Mouse (Mus musculus) thymus, postnatal 4 days (tissue): ENCODE measurements around the gene Slc25a45.

Experiments
- DNase-seq: peaks from one replicate; pipeline ENCODE4 v3.0.0; 2021

Gene Slc25a45

GRCm38 (mm10) chr19:5893282-5894001 is 15.8 kb downstream of the Slc25a45 start:
- peak; percentile 45 for DNase-seq

GRCm38 (mm10) chr19:5894002-5894678 is 16.5 kb downstream of the Slc25a45 start, which contains the start of gene Tigd3:
TSS of gene Tigd3 (minus strand) at chr19:5894149.
- DNase-seq, result peak; percentile 98

- no peak for DNase-seq
Measured at GRCm38 (mm10) chr19:5907275-5907674, 29.7 kb downstream of the Slc25a45 start.

GRCm38 (mm10) chr19:5910221-5910620 is 32.6 kb downstream of the Slc25a45 start:
- DNase-seq, result no peak

GRCm38 (mm10) chr19:5911430-5912102 is 34.0 kb downstream of the Slc25a45 start:
- DNase-seq, result no peak

- peak; percentile 99 for DNase-seq
Measured at GRCm38 (mm10) chr19:5912103-5913006, 34.7 kb downstream of the Slc25a45 start.

GRCm38 (mm10) chr19:5913007-5913719 is 35.6 kb downstream of the Slc25a45 start, which contains the start of gene Dpf2:
TSS of gene Dpf2 (minus strand) at chr19:5913010.
- no peak for DNase-seq

- no peak for DNase-seq
Measured at GRCm38 (mm10) chr19:5921715-5922114, 44.1 kb downstream of the Slc25a45 start.

- no peak for DNase-seq
Measured at GRCm38 (mm10) chr19:5922119-5922942, 44.7 kb downstream of the Slc25a45 start.

GRCm38 (mm10) chr19:5922963-5923362 is 45.4 kb downstream of the Slc25a45 start:
- no peak for DNase-seq

GRCm38 (mm10) chr19:5923990-5924712 is 46.5 kb downstream of the Slc25a45 start:
- peak; percentile 99 for DNase-seq

GRCm38 (mm10) chr19:5924713-5925093 is 47.1 kb downstream of the Slc25a45 start, which contains the start of gene Cdc42ep2:
TSS of gene Cdc42ep2 (minus strand) at chr19:5924816.
- peak; percentile 98 for DNase-seq

GRCm38 (mm10) chr19:5925311-5925855 is 47.8 kb downstream of the Slc25a45 start:
- DNase-seq, result no peak

- no peak for DNase-seq
Measured at GRCm38 (mm10) chr19:5927026-5927425, 49.4 kb downstream of the Slc25a45 start.

- peak; percentile 35 for DNase-seq
Measured at GRCm38 (mm10) chr19:5927532-5927931, 49.9 kb downstream of the Slc25a45 start.

GRCm38 (mm10) chr19:5928104-5928503 is 50.5 kb downstream of the Slc25a45 start:
- DNase-seq, result no peak

- DNase-seq, result no peak
Measured at GRCm38 (mm10) chr19:5928546-5928945, 50.9 kb downstream of the Slc25a45 start.

GRCm38 (mm10) chr19:5929634-5930596 is 52.3 kb downstream of the Slc25a45 start:
- no peak for DNase-seq

- no peak for DNase-seq
Measured at GRCm38 (mm10) chr19:5935266-5935665, 57.7 kb downstream of the Slc25a45 start.
